Mouse (Mus musculus): Measurements from ENCODE around the gene Ankrd35. TPM values are rescaled to one million over a fixed set of nuclear protein-coding genes. Genes with fewer than 3 reads are reported as not detected.
"Not testable (repeated sequence)": the region's sequence is repeated elsewhere in the genome, so short reads cannot be mapped to it uniquely, and the experiment has no call there.

Gene Ankrd35
- polyA plus RNA-seq, 3 experiments from 2014 or later = 0.53 to 0.97 TPM; not detected in 1

GRCm38 (mm10) chr3:96706984-96707383 lies 37.1 kb downstream of the Ankrd35 start:
- ATAC-seq = no peak

- ATAC-seq = peak; percentile 75
Measured at GRCm38 (mm10) chr3:96707903-96708683, 38.2 kb downstream of the Ankrd35 start, which contains the start of gene Nudt17. Gene Nudt17, minus strand, starts transcription at chr3:96708562.

- no peak for ATAC-seq
Measured at GRCm38 (mm10) chr3:96708684-96709064, 38.7 kb downstream of the Ankrd35 start.

DNA sequence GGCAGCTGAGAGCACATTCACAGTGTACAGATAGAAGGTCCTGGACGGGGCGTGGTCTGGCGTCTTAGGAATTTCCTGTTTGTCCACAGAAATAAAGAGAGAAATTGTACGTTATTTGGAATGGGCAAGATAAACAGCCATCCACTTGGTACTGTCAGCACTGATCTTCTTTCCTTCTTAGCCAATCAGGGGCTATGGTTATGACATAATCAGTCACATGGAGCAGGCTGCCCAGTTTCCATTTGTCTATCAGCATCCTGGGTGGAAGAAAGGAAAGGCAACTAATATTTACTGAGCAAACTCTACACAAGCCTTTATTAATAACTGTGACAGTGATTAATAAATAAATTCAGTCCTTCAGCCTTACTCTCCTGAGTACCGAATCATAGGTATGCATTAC lies 44.4 kb downstream of the Ankrd35 start:
- no peak for ATAC-seq

GRCm38 (mm10) chr3:96715854-96716253 lies 45.9 kb downstream of the Ankrd35 start:
- no peak for ATAC-seq

DNA sequence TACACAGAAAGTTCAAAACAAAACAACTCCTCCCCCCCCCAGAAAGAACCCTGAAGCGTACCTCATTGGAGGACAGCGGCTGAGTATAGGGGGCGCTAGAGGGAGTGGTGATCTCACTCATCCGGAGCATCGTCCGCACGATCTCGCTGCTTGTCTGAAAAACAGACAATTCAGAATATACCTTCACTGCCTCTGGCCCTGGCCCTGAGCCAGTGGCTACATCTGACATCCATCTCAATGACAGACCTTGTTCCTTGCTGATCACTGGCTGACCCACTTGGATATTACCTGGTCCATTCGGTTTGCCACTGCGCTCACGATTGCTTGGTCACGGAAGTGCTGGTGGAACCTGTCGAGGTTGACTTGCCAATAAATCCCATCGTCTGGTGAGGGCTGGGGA lies 49.2 kb downstream of the Ankrd35 start:
- no peak for ATAC-seq

DNA sequence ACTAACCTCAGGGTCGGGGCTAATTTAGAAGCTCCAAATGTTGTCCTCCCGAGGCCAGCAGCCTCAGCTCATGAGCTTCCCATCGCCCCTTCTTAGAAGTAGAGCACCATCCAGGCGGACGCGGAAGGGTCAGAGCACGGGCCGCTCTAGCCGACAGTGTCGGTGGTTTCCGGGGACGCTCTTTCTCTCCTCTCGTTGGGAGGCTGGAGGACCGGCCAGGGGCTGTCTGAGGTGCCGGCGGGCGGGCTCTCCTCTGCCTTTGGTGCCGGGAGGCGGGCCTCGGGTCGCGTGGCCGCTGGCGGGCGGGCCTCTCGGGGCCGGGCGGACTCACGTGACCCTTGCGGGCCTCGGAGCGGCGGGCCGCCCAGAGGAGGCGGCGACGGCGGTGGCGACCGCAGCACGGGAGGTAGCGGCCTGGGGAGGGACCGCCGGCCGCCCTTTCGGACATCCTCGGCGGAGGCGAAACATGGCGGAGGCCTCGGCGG lies 57.5 kb downstream of the Ankrd35 start, which contains the start of the genes Polr3c and Rnf115:
TSS of gene Polr3c (minus strand) at position 286 of the 485 bp plus-strand sequence.
TSS of gene Rnf115 (plus strand) at position 322 of the 485 bp plus-strand sequence.
- ATAC-seq = peak; percentile 79

GRCm38 (mm10) chr3:96727828-96728633 lies 58.1 kb downstream of the Ankrd35 start:
- ATAC-seq = peak; percentile 39

DNA sequence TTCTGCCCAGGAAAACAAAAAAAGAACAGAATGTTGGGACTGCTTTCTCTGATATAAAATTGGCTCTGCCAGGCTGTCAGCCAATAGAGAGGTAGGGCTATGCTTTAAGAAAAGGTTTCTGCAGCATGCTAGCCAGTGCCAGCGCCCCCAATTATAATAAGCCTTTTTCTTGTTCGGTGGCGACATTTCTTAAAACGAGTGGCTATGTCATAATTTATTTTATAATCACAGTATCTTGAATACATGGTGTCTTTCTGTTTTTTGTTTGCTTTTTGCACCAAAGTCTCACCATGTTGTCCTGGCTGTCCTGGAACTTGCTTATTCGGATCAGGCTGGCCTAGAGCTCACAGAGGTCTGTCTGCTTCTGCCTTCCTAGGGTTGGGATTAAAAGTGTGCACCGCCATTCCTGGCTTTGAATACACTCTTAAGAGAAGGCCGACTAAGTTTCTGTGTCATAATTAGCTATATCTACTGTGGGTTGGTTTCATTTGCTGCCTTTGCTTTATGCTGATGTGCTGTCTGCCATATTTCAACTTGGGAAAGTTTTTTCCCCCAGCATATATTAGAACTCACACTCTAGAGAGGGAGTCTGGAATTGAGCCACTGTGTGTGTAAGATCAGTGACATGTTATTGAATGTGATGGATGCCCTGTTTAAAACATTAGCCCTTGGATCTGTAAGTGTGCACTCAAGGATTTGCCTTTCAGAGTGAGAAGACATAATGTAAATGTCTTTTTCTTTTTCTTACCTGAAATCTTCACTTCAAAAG lies 58.9 kb downstream of the Ankrd35 start:
- ATAC-seq = no peak

DNA sequence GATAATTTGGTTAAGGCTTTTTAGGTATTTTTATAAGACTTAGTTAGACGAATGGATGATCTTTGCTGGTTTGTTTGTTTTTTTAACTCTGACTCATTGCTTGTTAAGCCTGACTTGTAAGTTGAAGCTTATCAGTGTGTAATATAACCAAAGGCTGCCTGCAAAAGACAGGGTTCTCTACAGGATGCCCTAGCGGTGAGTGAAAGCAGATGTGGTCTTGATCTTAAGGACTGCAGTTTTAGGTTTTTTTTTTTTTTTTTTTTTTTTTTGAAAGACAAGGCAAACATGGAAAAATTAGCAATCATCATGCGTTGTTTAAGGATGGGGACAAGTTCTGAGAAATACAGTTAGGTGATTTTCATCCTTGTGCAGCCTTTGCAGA lies 59.5 kb downstream of the Ankrd35 start:
- ATAC-seq = peak; percentile 25

- no peak for ATAC-seq
Measured at GRCm38 (mm10) chr3:96730785-96731184, 60.9 kb downstream of the Ankrd35 start.

DNA sequence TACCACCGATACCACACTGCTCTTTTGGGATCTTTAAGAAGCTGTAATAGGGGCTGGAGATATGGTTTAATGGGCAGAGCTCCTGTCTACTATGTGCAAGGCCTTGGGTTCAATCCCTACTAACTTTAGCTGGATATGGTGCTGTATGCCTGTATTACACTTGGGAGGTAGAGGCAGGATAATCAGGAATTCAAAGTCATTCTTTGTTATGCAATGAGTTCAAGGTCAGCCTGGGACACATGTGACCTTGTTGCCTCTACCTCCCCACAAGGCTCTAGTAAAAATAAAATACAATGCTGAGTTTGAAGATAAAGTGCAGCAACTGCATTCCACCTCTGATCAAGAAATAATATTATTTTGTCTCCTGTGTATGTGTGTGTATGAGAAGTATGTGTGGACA lies 64.1 kb downstream of the Ankrd35 start:
- ATAC-seq = no peak

GRCm38 (mm10) chr3:96735200-96735599 lies 65.3 kb downstream of the Ankrd35 start:
- no peak for ATAC-seq

DNA sequence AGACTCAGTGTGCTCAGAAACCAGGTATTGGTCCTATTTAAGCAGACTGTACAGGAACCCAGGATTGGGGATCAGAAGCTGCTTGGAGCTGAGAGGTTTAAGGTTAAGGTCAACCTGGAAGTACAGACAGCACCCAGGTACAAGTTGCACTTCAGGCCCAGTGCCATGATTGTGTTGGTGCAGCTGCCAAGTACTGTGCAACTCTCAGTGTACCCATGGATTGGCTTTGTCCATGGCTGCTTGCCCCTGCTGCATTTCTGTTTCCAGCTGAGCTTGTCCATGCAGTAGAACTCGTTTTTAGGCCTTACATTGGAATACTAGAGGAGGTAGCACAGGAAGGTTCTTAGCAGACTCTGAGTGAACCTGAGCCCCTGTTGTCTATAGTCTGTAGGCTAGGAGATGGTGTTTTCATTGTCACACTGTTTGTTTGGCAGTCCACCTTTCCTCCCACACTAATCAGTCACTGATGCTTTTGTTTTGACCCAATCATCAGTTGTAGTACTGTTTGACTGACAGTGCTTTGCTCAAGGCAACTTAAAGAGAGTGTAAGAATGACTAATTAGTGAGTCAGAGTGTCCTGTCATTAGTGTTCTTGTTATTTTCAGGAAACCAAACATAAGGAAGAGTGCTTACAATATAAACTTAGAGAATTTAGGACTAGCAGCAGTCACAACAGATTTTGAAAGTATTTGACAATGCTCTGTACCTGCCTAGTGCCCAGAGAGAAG lies 67.2 kb downstream of the Ankrd35 start:
- ATAC-seq = no peak

DNA sequence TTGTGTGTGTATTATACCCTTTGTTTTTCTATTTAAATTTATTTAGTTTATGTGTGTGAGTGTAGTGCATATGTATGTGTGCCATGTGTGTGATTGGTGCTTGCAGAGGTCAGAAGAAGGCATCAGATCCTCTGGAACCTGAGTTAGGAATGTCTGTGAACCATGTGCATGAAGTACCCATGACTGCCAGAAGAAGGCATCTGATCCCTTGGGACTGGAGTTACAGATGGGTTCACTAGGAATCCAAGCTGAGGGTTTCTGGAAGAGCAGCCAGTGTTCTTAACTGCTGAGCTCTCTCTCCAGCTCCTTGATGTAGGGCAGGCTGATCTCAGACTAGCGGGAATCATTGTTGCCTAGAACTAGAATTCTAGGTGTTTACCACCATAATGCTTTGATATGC lies 68.1 kb downstream of the Ankrd35 start:
- no peak for ATAC-seq

DNA sequence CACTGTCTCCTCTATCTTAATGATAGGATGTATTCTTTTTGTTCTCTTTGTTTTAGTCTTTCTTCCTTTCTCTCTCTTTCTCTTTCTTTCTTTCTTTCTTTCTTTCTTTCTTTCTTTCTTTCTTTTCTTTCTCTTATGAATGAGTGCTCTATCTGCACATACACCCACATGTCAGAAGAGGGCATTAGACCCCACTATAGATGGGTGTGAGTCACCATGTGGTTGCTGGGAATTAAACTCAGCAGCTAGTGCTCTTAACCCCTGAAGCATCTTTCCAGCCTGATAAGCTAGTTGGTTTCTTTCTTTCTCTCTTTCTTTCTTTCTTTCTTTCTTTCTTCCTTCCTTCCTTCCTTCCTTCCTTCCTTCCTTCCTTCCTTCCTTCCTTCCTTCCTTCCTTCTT lies 70.3 kb downstream of the Ankrd35 start:
- ATAC-seq = not testable (repeated sequence)

Other genes with a start within 250 kb of the Ankrd35 start
- not detected for gene BC107364, start 217.8 kb upstream of the Ankrd35 start, polyA plus RNA-seq (2017; shearing (Covaris generic))
- not detected for gene Hfe2, start 145.0 kb upstream of the Ankrd35 start, polyA plus RNA-seq (2017; shearing (Covaris generic))
- 100 to 1,000 TPM; 160 to 366 (median 354) TPM for gene Txnip, start 112.2 kb upstream of the Ankrd35 start, polyA plus RNA-seq (2017; shearing (Covaris generic))
- gene Gm16253, start 93.1 kb upstream of the Ankrd35 start, polyA plus RNA-seq (2017; shearing (Covaris generic)) = 1 to 10 TPM in 1 of 3 experiments, not detected in 2; 2.1 TPM
- 10 to 100 TPM; 26.9 to 48.9 (median 33.8) TPM for gene Polr3gl, start 76.0 kb upstream of the Ankrd35 start, polyA plus RNA-seq (2017; shearing (Covaris generic))
- gene Ankrd34a, start 73.5 kb upstream of the Ankrd35 start, polyA plus RNA-seq (2017; shearing (Covaris generic)) = under 1 TPM in 1 of 3 experiments, not detected in 2; 0.17 TPM
- under 1 TPM; 0.34 to 0.61 (median 0.43) TPM for gene Lix1l, start 69.0 kb upstream of the Ankrd35 start, polyA plus RNA-seq (2017; shearing (Covaris generic))
- 100 to 1,000 TPM; 102 to 149 (median 134) TPM for gene Rbm8a, start 40.2 kb upstream of the Ankrd35 start, polyA plus RNA-seq (2017; shearing (Covaris generic))
- 10 to 100 TPM; 45.8 to 63.4 (median 54.9) TPM for gene Pex11b, start 34.8 kb upstream of the Ankrd35 start, polyA plus RNA-seq (2017; shearing (Covaris generic))
- gene Gm42957, start 34.7 kb upstream of the Ankrd35 start, polyA plus RNA-seq (2017; shearing (Covaris generic)) = under 1 TPM in 1 of 3 experiments, not detected in 2; 0.10 TPM
- gene Itga10, start 24.5 kb upstream of the Ankrd35 start, polyA plus RNA-seq (2017; shearing (Covaris generic)) = not detected
- 10 to 100 TPM; 34.3 to 65.5 (median 46.6) TPM for gene Pias3, start 26.3 kb downstream of the Ankrd35 start, polyA plus RNA-seq (2017; shearing (Covaris generic))
- 1 to 10 TPM in 2 of 3 experiments, under 1 TPM in 1; 0.86 to 2.5 (median 1.3) TPM for gene Nudt17, start 38.4 kb downstream of the Ankrd35 start, polyA plus RNA-seq (2017; shearing (Covaris generic))
- 10 to 100 TPM; 61.8 to 74.4 (median 63.7) TPM for gene Polr3c, start 57.5 kb downstream of the Ankrd35 start, polyA plus RNA-seq (2017; shearing (Covaris generic))
- 10 to 100 TPM; 44.6 to 73.7 (median 47.3) TPM for gene Rnf115, start 57.5 kb downstream of the Ankrd35 start, polyA plus RNA-seq (2017; shearing (Covaris generic))
- under 1 TPM in 1 of 3 experiments, not detected in 2; 0.94 TPM for gene Pdzk1, start 159.2 kb downstream of the Ankrd35 start, polyA plus RNA-seq (2017; shearing (Covaris generic))
- 10 to 100 TPM; 50.8 to 77.5 (median 75.0) TPM for gene Cd160, start 159.2 kb downstream of the Ankrd35 start, polyA plus RNA-seq (2017; shearing (Covaris generic))
- gene Gja5, start 234.6 kb downstream of the Ankrd35 start, polyA plus RNA-seq (2017; shearing (Covaris generic)) = under 1 TPM in 1 of 3 experiments, not detected in 2; 0.20 TPM
- gene Gpr89, start 235.2 kb downstream of the Ankrd35 start, polyA plus RNA-seq (2017; shearing (Covaris generic)) = 10 to 100 TPM; 37.3 to 41.5 (median 39.4) TPM